In genomic region chr11:120304886-120305534, GRCm38 (mm10) we compare ENCODE assay signal across 1 mouse cellular context.
A peak's percentile ranks its signal among the peaks of the same experiment; 100 is the strongest.
TF ChIP-seq lines count a peak whose summit lies in the region.

No protein-coding gene starts in this region.

TF ChIP-seq in CH12.LX, 34 proteins besides CTCF, POLR2A, EP300 and RAD21 (continued from another document):
- TF ChIP-seq NELFE (IDR thresholded peaks at IDR 0.05; ENCODE audit: low read depth, low read length) (peak; percentile 32; the same call in 1 of the 2 replicates), USF1 (IDR thresholded peaks at IDR 0.05; ENCODE audit: low read depth, low read length) (peak; percentile 39), SIN3A (IDR thresholded peaks at IDR 0.05; ENCODE audit: low read length) (peak; percentile 62; the same call in 1 of the 2 replicates), ELF1 (IDR thresholded peaks at IDR 0.05; ENCODE audit: low read depth, low read length) (no peak; the same call in 1 of the 2 replicates), CHD2 (IDR thresholded peaks at IDR 0.05; ENCODE audit: low read length) (peak; percentile 73; the same call in 1 of the 2 replicates), HCFC1 (IDR thresholded peaks at IDR 0.05; ENCODE audit: low read depth, low read length) (no peak; the same call in 1 of the 2 replicates), RCOR1 (conservative IDR thresholded peaks at IDR 0.05; ENCODE audit: low read depth, low read length) (peak; percentile 67; the same call in 1 of the 2 replicates), ETS1 (conservative IDR thresholded peaks at IDR 0.05; ENCODE audit: low read depth, low read length) (peak; percentile 77), TBP (conservative IDR thresholded peaks at IDR 0.05; ENCODE audit: low read depth, low read length) (no peak), NRF1 (IDR thresholded peaks at IDR 0.05; ENCODE audit: low read depth, low read length) (peak; percentile 37; the same call in 1 of the 2 replicates), PAX5 (IDR thresholded peaks at IDR 0.05; ENCODE audit: low read length) (no peak), JUN (IDR thresholded peaks at IDR 0.05; ENCODE audit: insufficient read depth, low read depth, low read length) (no peak), E2F4 (IDR thresholded peaks at IDR 0.05; ENCODE audit: insufficient replicate concordance, low read depth, low read length) (0 out of 2 replicates have a peak, but pooled peaks have one; percentile 38), TCF12 (IDR thresholded peaks at IDR 0.05; ENCODE audit: low read depth, low read length) (peak; percentile 80), MEF2A (IDR thresholded peaks at IDR 0.05; ENCODE audit: borderline replicate concordance, low read depth, low read length) (peak; percentile 83)
TF ChIP-seq in CH12.LX: peak in this region for 19.
